25 mouse cellular contexts compared by ENCODE assay signal in genomic region chr3:52557296-52557695, GRCm38 (mm10).
A peak's percentile ranks its signal among the peaks of the same experiment; 100 is the strongest.
DNase-seq lines count a peak whose midpoint lies in the region; ATAC-seq and TF ChIP-seq lines count a peak whose summit lies in the region.
"Had no signal": no experiment of that assay in that cellular context is flagged by ENCODE, and none has a peak within 500 bp of the region (broad histone marks: within the 10 kb centered on the region; RNA-seq: fewer than 3 reads in every experiment).

No protein-coding gene starts in this region.

- H3K9me3 ChIP-seq in midbrain, embryonic 11.5 days (ENCODE audit: control insufficient read depth, low read length), result no peaks in the 10 kb centered on the region
- no peaks in the 10 kb centered on the region for H3K9me3 ChIP-seq in midbrain, embryonic 16.5 days (replicated peaks; ENCODE audit: control insufficient read depth, low read length, poor library complexity, severe bottlenecking)
- H3K9me3 ChIP-seq: forebrain, embryonic 10.5 days; forebrain, embryonic 13.5 days; heart, embryonic 15.5 days; hindbrain, embryonic 10.5 days; hindbrain, embryonic 13.5 days had no signal

- no peak overlapping the region for H3K4me3 ChIP-seq in midbrain, embryonic 11.5 days (ENCODE audit: low read depth, low read length)
- no peak overlapping the region for H3K4me3 ChIP-seq in midbrain, embryonic 16.5 days (ENCODE audit: low read depth, low read length)
- H3K4me3 ChIP-seq in myocyte, result no peak overlapping the region
- H3K4me3 ChIP-seq: forebrain, embryonic 10.5 days; forebrain, embryonic 13.5 days; heart, embryonic 12.5 days; heart, embryonic 15.5 days; hindbrain, embryonic 10.5 days; hindbrain, embryonic 13.5 days had no signal

- no peak overlapping the region for H3K27ac ChIP-seq in midbrain, embryonic 11.5 days (ENCODE audit: low read depth, low read length)
- no peak overlapping the region for H3K27ac ChIP-seq in midbrain, embryonic 16.5 days (ENCODE audit: low read length)
- H3K27ac ChIP-seq: forebrain, embryonic 10.5 days; forebrain, embryonic 13.5 days; heart, embryonic 15.5 days; hindbrain, embryonic 10.5 days had no signal

- H3K27me3 ChIP-seq in midbrain, embryonic 11.5 days (ENCODE audit: control insufficient read depth, insufficient read depth, low read length), result no peaks in the 10 kb centered on the region
- H3K27me3 ChIP-seq in midbrain, embryonic 16.5 days (ENCODE audit: control insufficient read depth, insufficient read depth, low read depth, low read length), result no peaks in the 10 kb centered on the region
- no peaks in the 10 kb centered on the region for H3K27me3 ChIP-seq in myocyte (ENCODE audit: control insufficient read depth, insufficient read depth, insufficient read length)
- H3K27me3 ChIP-seq: forebrain, embryonic 13.5 days; heart, embryonic 12.5 days; heart, embryonic 15.5 days had no signal

- peak; percentile 32 for DNase-seq in CD4-positive, CD25-positive, alpha-beta regulatory T cell, adult 2 months (ENCODE audit: low read depth, low spot score)
- DNase-seq in midbrain, embryonic 11.5 days (ENCODE audit: low spot score, missing footprints), result peak; percentile 62
- no peak for DNase-seq in thymus, postnatal 36 days
- DNase-seq in cerebellum, postnatal 10 days, result no peak
- no peak for DNase-seq in kidney, postnatal 36 days
- DNase-seq: adrenal gland, adult 2 months; adrenal gland, postnatal 25 days; cerebellum, adult 11-12 months; cerebellum, adult 8-10 months; cerebellum, postnatal 14 days; gastrocnemius, postnatal 10 days; gastrocnemius, postnatal 36 days; heart, postnatal 10 days; heart, postnatal 36 days had no signal

- no peaks in the 10 kb centered on the region for H3K36me3 ChIP-seq in midbrain, embryonic 11.5 days (ENCODE audit: control insufficient read depth, insufficient read depth, low read length)
- H3K36me3 ChIP-seq in midbrain, embryonic 16.5 days (ENCODE audit: control insufficient read depth, insufficient read depth, low read length), result no peaks in the 10 kb centered on the region
- H3K36me3 ChIP-seq in myocyte (ENCODE audit: control insufficient read depth, insufficient read depth), result no peaks in the 10 kb centered on the region
- H3K36me3 ChIP-seq: forebrain, embryonic 10.5 days; heart, embryonic 12.5 days; heart, embryonic 15.5 days; hindbrain, embryonic 10.5 days; hindbrain, embryonic 13.5 days had no signal

- no peak for TF ChIP-seq POLR2A in myocyte (IDR thresholded peaks at IDR 0.05; ENCODE audit: insufficient read length, low read depth)

- no peak overlapping the region for H3ac ChIP-seq in myocyte (ENCODE audit: control insufficient read depth, insufficient read length)

- ATAC-seq in CD4-positive, CD25-positive, alpha-beta regulatory T cell, adult 4 months, result no peak
- ATAC-seq in midbrain, embryonic 11.5 days (ENCODE audit: low FRiP score), result no peak
- no peak for ATAC-seq in midbrain, embryonic 16.5 days
- ATAC-seq: forebrain, embryonic 13.5 days; forebrain, embryonic 16.5 days; hindbrain, embryonic 16.5 days had no signal

- H3K4me1 ChIP-seq in midbrain, embryonic 11.5 days (ENCODE audit: control insufficient read depth, insufficient read depth, low read length), result no peaks in the 10 kb centered on the region
- H3K4me1 ChIP-seq in midbrain, embryonic 16.5 days (ENCODE audit: control insufficient read depth, insufficient read depth, low read length), result no peaks in the 10 kb centered on the region; the same call in 1 of the 2 replicates
- H3K4me1 ChIP-seq: forebrain, embryonic 13.5 days; heart, embryonic 12.5 days; heart, embryonic 15.5 days had no signal

- 84% methylated on average over 4 of the region's 4 CpGs for WGBS in midbrain, embryonic 11.5 days
- 90% methylated on average over 4 of the region's 4 CpGs for WGBS in midbrain, embryonic 16.5 days

- no peak overlapping the region for H3K4me2 ChIP-seq in midbrain, embryonic 11.5 days
- no peak overlapping the region for H3K4me2 ChIP-seq in midbrain, embryonic 16.5 days (ENCODE audit: low read length)
- H3K4me2 ChIP-seq in myocyte (ENCODE audit: low read depth), result peak overlapping the region; percentile 44
- H3K4me2 ChIP-seq: forebrain, embryonic 13.5 days; heart, embryonic 12.5 days; heart, embryonic 15.5 days; hindbrain, embryonic 13.5 days had no signal

- H3K9ac ChIP-seq in midbrain, embryonic 11.5 days (ENCODE audit: low read length), result no peak overlapping the region
- no peak overlapping the region for H3K9ac ChIP-seq in midbrain, embryonic 16.5 days (ENCODE audit: low read depth, low read length)
- H3K9ac ChIP-seq: forebrain, embryonic 13.5 days; heart, embryonic 12.5 days; heart, embryonic 15.5 days; hindbrain, embryonic 13.5 days had no signal

- no peaks in the 10 kb centered on the region for H3K79me2 ChIP-seq in myocyte (ENCODE audit: control insufficient read depth, insufficient read depth)

TF ChIP-seq in myocyte, 11 proteins besides CTCF, POLR2A, EP300 and RAD21:
- TF ChIP-seq CEBPB (IDR thresholded peaks at IDR 0.05; ENCODE audit: insufficient read depth, poor library complexity, severe bottlenecking) (0 out of 2 replicates have a peak, but pooled peaks have one; percentile 25), MAX (IDR thresholded peaks at IDR 0.05; ENCODE audit: low read depth) (no peak), POLR2AphosphoS2 (IDR thresholded peaks at IDR 0.05; ENCODE audit: insufficient read length, low read depth) (no peak), TCF3 (IDR thresholded peaks at IDR 0.05; ENCODE audit: insufficient read length, low read depth) (no peak), MYOD1 (IDR thresholded peaks at IDR 0.05; ENCODE audit: control insufficient read depth in 1 of 3, insufficient read length in 2 of 3, low read depth in 2 of 3) (no peak), MYOG (IDR thresholded peaks at IDR 0.05; ENCODE audit: control insufficient read depth in 1 of 3, insufficient read depth in 1 of 3, insufficient read length in 2 of 3, low read depth in 2 of 3) (no peak)
TF ChIP-seq in myocyte: peak in this region for 1.

Comparison
In these comparisons a context has a peak if more than half of its experiments do, and no peak if none do; other contexts are left out.
1. DNase-seq: peak in CD4-positive, CD25-positive, alpha-beta regulatory T cell, adult 2 months (single experiment) and midbrain, embryonic 11.5 days (single experiment); none in thymus, postnatal 36 days (0 of 2), cerebellum, postnatal 10 days (0 of 2) and kidney, postnatal 36 days (0 of 2).